Comparison of ENCODE assay signal across 13 mouse cellular contexts in the genomic region with DNA sequence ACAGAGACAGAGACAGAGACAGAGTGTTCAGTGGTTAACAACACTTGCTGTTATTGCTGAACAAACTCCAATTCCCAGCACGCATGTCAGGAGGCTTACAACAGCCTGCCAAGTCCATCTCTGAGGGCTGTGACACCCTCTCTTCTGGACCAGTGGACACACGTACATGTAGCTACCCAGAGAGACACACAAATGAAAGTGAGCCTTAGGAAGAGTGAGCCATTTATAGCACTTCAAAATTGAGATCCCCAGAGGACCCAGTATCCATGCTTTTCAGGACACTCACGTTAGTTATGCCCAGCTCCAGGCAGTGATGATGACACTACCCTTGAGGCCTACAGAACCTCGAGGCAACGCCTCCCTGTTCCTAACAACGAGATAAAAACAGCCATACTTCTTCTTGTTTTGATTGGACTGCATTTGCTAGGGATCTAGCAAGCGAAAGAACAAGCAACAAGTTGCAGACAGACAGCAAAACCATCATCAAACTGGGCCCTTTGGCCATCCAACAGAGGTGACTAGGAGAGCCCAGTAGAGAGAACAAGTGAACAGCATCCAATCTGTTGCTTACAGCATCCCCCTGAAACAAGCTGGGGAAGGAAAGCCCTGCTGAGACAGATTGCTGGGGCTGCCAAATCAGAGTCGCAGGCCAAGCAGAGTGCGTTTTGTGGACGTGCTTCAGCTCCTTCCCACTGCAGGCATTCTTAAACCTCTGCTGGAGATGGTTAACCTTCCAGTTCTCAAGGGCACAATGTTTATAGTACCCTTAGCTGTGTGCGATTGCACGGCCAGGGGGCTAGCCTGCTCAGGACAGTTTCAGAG. TPM values are rescaled to one million over a fixed set of nuclear protein-coding genes. Genes with fewer than 3 reads are reported as not detected.
DNase-seq lines count a peak whose midpoint lies in the region; ATAC-seq and TF ChIP-seq lines count a peak whose summit lies in the region.
"Had no signal": no experiment of that assay in that cellular context is flagged by ENCODE, and none has a peak within 500 bp of the region (broad histone marks: within the 10 kb centered on the region; RNA-seq: fewer than 3 reads in every experiment).

No protein-coding gene starts in this region.

- no peaks in the 10 kb centered on the region; the same call in 1 of the 2 replicates for H3K36me3 ChIP-seq in heart, embryonic 15.5 days
- no peaks in the 10 kb centered on the region for H3K36me3 ChIP-seq in hindbrain, embryonic 12.5 days
- H3K36me3 ChIP-seq: G1E; intestine, embryonic 15.5 days; midbrain, embryonic 15.5 days; stomach, embryonic 15.5 days had no signal

- no peak overlapping the region for H3K9ac ChIP-seq in heart, embryonic 15.5 days
- no peak overlapping the region for H3K9ac ChIP-seq in hindbrain, embryonic 12.5 days
- H3K9ac ChIP-seq: intestine, embryonic 15.5 days; midbrain, embryonic 15.5 days; stomach, embryonic 15.5 days had no signal

- no peak overlapping the region for H3K4me3 ChIP-seq in layer of hippocampus, adult 2 months
- no peak overlapping the region for H3K4me3 ChIP-seq in brown adipose tissue, adult 24 weeks (ENCODE audit: insufficient read depth, low read depth, low read length)
- no peak overlapping the region for H3K4me3 ChIP-seq in heart, embryonic 15.5 days
- H3K4me3 ChIP-seq in hindbrain, embryonic 12.5 days, result no peak overlapping the region
- H3K4me3 ChIP-seq: intestine, embryonic 15.5 days; midbrain, embryonic 15.5 days; stomach, embryonic 15.5 days had no signal

- peaks cover 52% of the 10 kb centered on the region for H3K4me1 ChIP-seq in brown adipose tissue, adult 24 weeks (ENCODE audit: control insufficient read depth, insufficient read depth, insufficient read length, low read length)
- H3K4me1 ChIP-seq in heart, embryonic 15.5 days (replicated peaks), result peaks cover 94% of the 10 kb centered on the region
- H3K4me1 ChIP-seq in hindbrain, embryonic 12.5 days, result peaks cover 42% of the 10 kb centered on the region

- no peak for ATAC-seq in cerebellum, adult (ENCODE audit: insufficient number of reproducible peaks, low FRiP score, low TSS enrichment)
- ATAC-seq in heart, embryonic 15.5 days (replicated peaks; ENCODE audit: insufficient number of reproducible peaks, insufficient read depth, low FRiP score, low read depth), result no peak
- ATAC-seq in megakaryocyte progenitor cell, adult 5-6 weeks (replicated peaks; ENCODE audit: poor library complexity), result no peak
- ATAC-seq in hindbrain, embryonic 12.5 days (ENCODE audit: low FRiP score), result no peak
- ATAC-seq: intestine, embryonic 15.5 days; midbrain, embryonic 15.5 days had no signal

- no peak for TF ChIP-seq CTCF in layer of hippocampus, adult 2 months (conservative IDR thresholded peaks at IDR 0.05)

- H3K27me3 ChIP-seq in heart, embryonic 15.5 days, result no peaks in the 10 kb centered on the region
- H3K27me3 ChIP-seq in hindbrain, embryonic 12.5 days, result no peaks in the 10 kb centered on the region
- H3K27me3 ChIP-seq: intestine, embryonic 15.5 days; stomach, embryonic 15.5 days had no signal

- peak overlapping the region; percentile 67 for H3K27ac ChIP-seq in layer of hippocampus, adult 2 months
- 0 out of 2 replicates have a peak overlapping the region, but pooled peaks have one; percentile 2 for H3K27ac ChIP-seq in brown adipose tissue, adult 24 weeks (replicated peaks; ENCODE audit: low read depth, low read length)
- H3K27ac ChIP-seq in heart, embryonic 15.5 days, result peak overlapping the region; percentile 91
- no peak overlapping the region for H3K27ac ChIP-seq in hindbrain, embryonic 12.5 days
- H3K27ac ChIP-seq: intestine, embryonic 15.5 days; midbrain, embryonic 15.5 days had no signal

- H3K4me2 ChIP-seq in heart, embryonic 15.5 days, result no peak overlapping the region
- no peak overlapping the region for H3K4me2 ChIP-seq in hindbrain, embryonic 12.5 days (replicated peaks)
- H3K4me2 ChIP-seq: intestine, embryonic 15.5 days; midbrain, embryonic 15.5 days; stomach, embryonic 15.5 days had no signal

- peak; percentile 74 for DNase-seq in cerebellum, adult 9-11 months
- DNase-seq in layer of hippocampus, adult 2 months (ENCODE audit: low spot score in 2 of 2), result no peak
- DNase-seq in layer of hippocampus, postnatal 14 days (ENCODE audit: low spot score in 2 of 2), result no peak
- DNase-seq: B cell, adult 2 months had no signal

- no peaks in the 10 kb centered on the region for H3K9me3 ChIP-seq in heart, embryonic 15.5 days (replicated peaks)
- no peaks in the 10 kb centered on the region for H3K9me3 ChIP-seq in hindbrain, embryonic 12.5 days (replicated peaks)
- H3K9me3 ChIP-seq: G1E; intestine, embryonic 15.5 days; midbrain, embryonic 15.5 days; stomach, embryonic 15.5 days had no signal

- 32% methylated on average over 12 of the region's 12 CpGs for WGBS in heart, embryonic 15.5 days
- 73% methylated on average over 12 of the region's 12 CpGs for WGBS in hindbrain, embryonic 12.5 days

RNA-seq across cellular contexts. Expression of a gene that starts 28.3 kb away (rescaled TPM):
- total RNA-seq in layer of hippocampus, adult 2 months (2021), result 10 to 100 TPM; 17.1 to 17.2 TPM
- total RNA-seq in layer of hippocampus, postnatal 14 days (2021), result 10 to 100 TPM; 15.1 to 16.6 TPM
- 8.4 and 13.2 TPM in 2 replicates for polyA plus RNA-seq in brown adipose tissue, adult 24 weeks (2012; ENCODE audit: insufficient read depth, insufficient read length, missing spikeins)
- 23.9 and 30.7 TPM in 2 replicates for polyA plus RNA-seq in heart, embryonic 15.5 days (2015; fragmentation: Nextera tagmentation; extraction: Ambion mirVana)
- 61.6 and 61.9 TPM in 2 replicates for total RNA-seq in megakaryocyte progenitor cell, adult 5-6 weeks (2015)
- total RNA-seq in megakaryocyte progenitor cell, adult 5-6 weeks (2017), result 111 and 113 TPM in 2 replicates
- polyA plus RNA-seq in hindbrain, embryonic 12.5 days (2016; fragmentation: Nextera tagmentation; extraction: Ambion mirVana), result 38.2 and 39.4 TPM in 2 replicates
